Mouse (Mus musculus) brain, embryonic 14.5 days (tissue): Measurements from ENCODE around the gene Tfpt.
A peak's percentile ranks its signal among the peaks of the same experiment; 100 is the strongest.

ENCODE experiments used
- CTCF ChIP-seq: fragments of 200-500 bp; IDR thresholded peaks from 2 replicates; pipeline ENCODE4 v1.5.1; 2012; ENCODE audit warnings: inconsistent platforms, mild to moderate bottlenecking, moderate library complexity, borderline replicate concordance; ENCODE audit not compliant: insufficient read depth, insufficient read length; ENCODE audit errors: extremely low read depth
- POLR2A ChIP-seq: fragments of 200-500 bp; IDR thresholded peaks from 2 replicates; pipeline ENCODE4 v1.6.1; 2012; ENCODE audit warnings: mild to moderate bottlenecking, inconsistent platforms, borderline replicate concordance; ENCODE audit not compliant: poor library complexity, insufficient read depth, insufficient read length, severe bottlenecking; ENCODE audit errors: extremely low read depth

GRCm38 (mm10) chr7:3629543-3630477 is at the start of gene Tfpt, which contains the start of gene Prpf31:
- TF ChIP-seq POLR2A (peak; percentile 28; the same call in 1 of the 2 replicates), CTCF (no peak)
